Mouse (Mus musculus): Measurements from ENCODE around the gene Efnb3. TPM values are rescaled to one million over a fixed set of nuclear protein-coding genes. Genes with fewer than 3 reads are reported as not detected.

The Efnb3 gene
- polyA plus RNA-seq, 1 experiment from 2014 or later, result 7.3 TPM

- H3K36me3 ChIP-seq (ENCODE audit: control insufficient read depth, insufficient read depth, low read length), result no peaks in the 10 kb centered on the region
- peaks cover 5% of the 10 kb centered on the region; the same call in 1 of the 2 replicates for H3K27me3 ChIP-seq (ENCODE audit: control insufficient read depth, insufficient read depth, low read length)
- H3K9ac ChIP-seq (ENCODE audit: low read length), result no peak overlapping the region
- no peak for ATAC-seq (ENCODE audit: insufficient read depth, low FRiP score)
- H3K9me3 ChIP-seq (replicated peaks; ENCODE audit: control insufficient read depth, low read length), result no peaks in the 10 kb centered on the region
- H3K4me2 ChIP-seq (ENCODE audit: low read depth, low read length), result no peak overlapping the region
- 79% methylated on average over 8 of the region's 8 CpGs for WGBS
- no peak overlapping the region for H3K4me3 ChIP-seq (replicated peaks; ENCODE audit: low read length)
- no peak overlapping the region for H3K27ac ChIP-seq (ENCODE audit: low read length)
- H3K4me1 ChIP-seq (ENCODE audit: control insufficient read depth, insufficient read depth, low read length), result peaks cover 41% of the 10 kb centered on the region
These were observed 43.5 kb upstream of the Efnb3 start for GRCm38 (mm10) chr11:69603516-69603915.

- Histone ChIP-seq H3K4me1 (ENCODE audit: control insufficient read depth, insufficient read depth, low read length) (peaks cover 41% of the 10 kb centered on the region), H3K27ac (ENCODE audit: low read length) (no peak overlapping the region), H3K27me3 (ENCODE audit: control insufficient read depth, insufficient read depth, low read length) (peaks cover 5% of the 10 kb centered on the region; the same call in 1 of the 2 replicates), H3K9me3 (replicated peaks; ENCODE audit: control insufficient read depth, low read length) (no peaks in the 10 kb centered on the region), H3K9ac (ENCODE audit: low read length) (no peak overlapping the region), H3K4me3 (replicated peaks; ENCODE audit: low read length) (no peak overlapping the region), H3K4me2 (ENCODE audit: low read depth, low read length) (no peak overlapping the region), H3K36me3 (ENCODE audit: control insufficient read depth, insufficient read depth, low read length) (no peaks in the 10 kb centered on the region)
- 51% methylated on average over 3 of the region's 3 CpGs for WGBS
- ATAC-seq (ENCODE audit: insufficient read depth, low FRiP score), result no peak
These were observed 41.8 kb upstream of the Efnb3 start for GRCm38 (mm10) chr11:69601768-69602167.

GRCm38 (mm10) chr11:69600098-69600497 lies 40.1 kb upstream of the Efnb3 start:
- H3K4me1 ChIP-seq (ENCODE audit: control insufficient read depth, insufficient read depth, low read length), result peaks cover 34% of the 10 kb centered on the region
- H3K36me3 ChIP-seq (ENCODE audit: control insufficient read depth, insufficient read depth, low read length), result no peaks in the 10 kb centered on the region
- peaks cover 5% of the 10 kb centered on the region; the same call in 1 of the 2 replicates for H3K27me3 ChIP-seq (ENCODE audit: control insufficient read depth, insufficient read depth, low read length)
- peak overlapping the region; percentile 54 for H3K27ac ChIP-seq (ENCODE audit: low read length)
- H3K9me3 ChIP-seq (replicated peaks; ENCODE audit: control insufficient read depth, low read length), result no peaks in the 10 kb centered on the region
- no peak overlapping the region for H3K9ac ChIP-seq (ENCODE audit: low read length)
- H3K4me2 ChIP-seq (ENCODE audit: low read depth, low read length), result peak overlapping the region; percentile 20; the same call in 1 of the 2 replicates
- peak; percentile 67; the same call in 1 of the 2 replicates for ATAC-seq (ENCODE audit: insufficient read depth, low FRiP score)
- WGBS, result 14% methylated on average over 6 of the region's 6 CpGs
- H3K4me3 ChIP-seq (replicated peaks; ENCODE audit: low read length), result no peak overlapping the region

GRCm38 (mm10) chr11:69599436-69599835 lies 39.4 kb upstream of the Efnb3 start:
- 11% methylated on average over 9 of the region's 9 CpGs for WGBS
- H3K27ac ChIP-seq (ENCODE audit: low read length), result no peak overlapping the region
- H3K4me3 ChIP-seq (replicated peaks; ENCODE audit: low read length), result no peak overlapping the region
- no peaks in the 10 kb centered on the region for H3K9me3 ChIP-seq (replicated peaks; ENCODE audit: control insufficient read depth, low read length)
- H3K4me2 ChIP-seq (ENCODE audit: low read depth, low read length), result peak overlapping the region; percentile 20; the same call in 1 of the 2 replicates
- H3K27me3 ChIP-seq (ENCODE audit: control insufficient read depth, insufficient read depth, low read length), result peaks cover 4% of the 10 kb centered on the region; the same call in 1 of the 2 replicates
- no peaks in the 10 kb centered on the region for H3K36me3 ChIP-seq (ENCODE audit: control insufficient read depth, insufficient read depth, low read length)
- no peak for ATAC-seq (ENCODE audit: insufficient read depth, low FRiP score)
- peaks cover 29% of the 10 kb centered on the region for H3K4me1 ChIP-seq (ENCODE audit: control insufficient read depth, insufficient read depth, low read length)
- H3K9ac ChIP-seq (ENCODE audit: low read length), result no peak overlapping the region

GRCm38 (mm10) chr11:69594853-69595252 lies 34.8 kb upstream of the Efnb3 start:
- no peak overlapping the region for H3K4me2 ChIP-seq (ENCODE audit: low read depth, low read length)
- no peak for ATAC-seq (ENCODE audit: insufficient read depth, low FRiP score)
- H3K27me3 ChIP-seq (ENCODE audit: control insufficient read depth, insufficient read depth, low read length), result no peaks in the 10 kb centered on the region
- no peak overlapping the region for H3K4me3 ChIP-seq (replicated peaks; ENCODE audit: low read length)
- H3K36me3 ChIP-seq (ENCODE audit: control insufficient read depth, insufficient read depth, low read length), result peaks cover 3% of the 10 kb centered on the region; the same call in 1 of the 2 replicates
- WGBS, result 93% methylated on average over 6 of the region's 6 CpGs
- H3K9me3 ChIP-seq (replicated peaks; ENCODE audit: control insufficient read depth, low read length), result no peaks in the 10 kb centered on the region
- H3K27ac ChIP-seq (ENCODE audit: low read length), result no peak overlapping the region
- H3K4me1 ChIP-seq (ENCODE audit: control insufficient read depth, insufficient read depth, low read length), result peaks cover 3% of the 10 kb centered on the region; the same call in 1 of the 2 replicates
- H3K9ac ChIP-seq (ENCODE audit: low read length), result no peak overlapping the region

GRCm38 (mm10) chr11:69592799-69593198 lies 32.8 kb upstream of the Efnb3 start:
- 82% methylated on average over 4 of the region's 4 CpGs for WGBS
- Histone ChIP-seq H3K27ac (ENCODE audit: low read length) (no peak overlapping the region), H3K4me2 (ENCODE audit: low read depth, low read length) (no peak overlapping the region), H3K36me3 (ENCODE audit: control insufficient read depth, insufficient read depth, low read length) (peaks cover 8% of the 10 kb centered on the region; the same call in 1 of the 2 replicates), H3K9ac (ENCODE audit: low read length) (no peak overlapping the region), H3K4me3 (replicated peaks; ENCODE audit: low read length) (no peak overlapping the region), H3K9me3 (replicated peaks; ENCODE audit: control insufficient read depth, low read length) (no peaks in the 10 kb centered on the region), H3K4me1 (ENCODE audit: control insufficient read depth, insufficient read depth, low read length) (no peaks in the 10 kb centered on the region), H3K27me3 (ENCODE audit: control insufficient read depth, insufficient read depth, low read length) (no peaks in the 10 kb centered on the region)
- ATAC-seq (ENCODE audit: insufficient read depth, low FRiP score), result no peak

GRCm38 (mm10) chr11:69591899-69592637 lies 32.1 kb upstream of the Efnb3 start:
- Histone ChIP-seq H3K4me3 (replicated peaks; ENCODE audit: low read length) (no peak overlapping the region), H3K36me3 (ENCODE audit: control insufficient read depth, insufficient read depth, low read length) (peaks cover 8% of the 10 kb centered on the region; the same call in 1 of the 2 replicates), H3K9ac (ENCODE audit: low read length) (no peak overlapping the region; the same call in 1 of the 2 replicates), H3K9me3 (replicated peaks; ENCODE audit: control insufficient read depth, low read length) (no peaks in the 10 kb centered on the region), H3K4me2 (ENCODE audit: low read depth, low read length) (no peak overlapping the region), H3K27me3 (ENCODE audit: control insufficient read depth, insufficient read depth, low read length) (no peaks in the 10 kb centered on the region), H3K27ac (ENCODE audit: low read length) (no peak overlapping the region), H3K4me1 (ENCODE audit: control insufficient read depth, insufficient read depth, low read length) (no peaks in the 10 kb centered on the region)
- no peak for ATAC-seq (ENCODE audit: insufficient read depth, low FRiP score)
- 73% methylated on average over 7 of the region's 7 CpGs for WGBS

GRCm38 (mm10) chr11:69591424-69591823 lies 31.4 kb upstream of the Efnb3 start:
- Histone ChIP-seq H3K36me3 (ENCODE audit: control insufficient read depth, insufficient read depth, low read length) (peaks cover 12% of the 10 kb centered on the region; the same call in 1 of the 2 replicates), H3K27me3 (ENCODE audit: control insufficient read depth, insufficient read depth, low read length) (no peaks in the 10 kb centered on the region), H3K4me1 (ENCODE audit: control insufficient read depth, insufficient read depth, low read length) (no peaks in the 10 kb centered on the region), H3K27ac (ENCODE audit: low read length) (no peak overlapping the region), H3K4me2 (ENCODE audit: low read depth, low read length) (no peak overlapping the region), H3K9ac (ENCODE audit: low read length) (no peak overlapping the region), H3K9me3 (replicated peaks; ENCODE audit: control insufficient read depth, low read length) (no peaks in the 10 kb centered on the region), H3K4me3 (replicated peaks; ENCODE audit: low read length) (no peak overlapping the region)
- 79% methylated on average over 3 of the region's 3 CpGs for WGBS
- no peak for ATAC-seq (ENCODE audit: insufficient read depth, low FRiP score)

- Histone ChIP-seq H3K4me2 (ENCODE audit: low read depth, low read length) (no peak overlapping the region), H3K4me3 (replicated peaks; ENCODE audit: low read length) (no peak overlapping the region), H3K9me3 (replicated peaks; ENCODE audit: control insufficient read depth, low read length) (no peaks in the 10 kb centered on the region), H3K4me1 (ENCODE audit: control insufficient read depth, insufficient read depth, low read length) (no peaks in the 10 kb centered on the region), H3K27me3 (ENCODE audit: control insufficient read depth, insufficient read depth, low read length) (no peaks in the 10 kb centered on the region), H3K9ac (ENCODE audit: low read length) (no peak overlapping the region), H3K27ac (ENCODE audit: low read length) (no peak overlapping the region), H3K36me3 (ENCODE audit: control insufficient read depth, insufficient read depth, low read length) (peaks cover 12% of the 10 kb centered on the region; the same call in 1 of the 2 replicates)
- WGBS, result 89% methylated on average over 8 of the region's 8 CpGs
- no peak for ATAC-seq (ENCODE audit: insufficient read depth, low FRiP score)
These were observed 30.6 kb upstream of the Efnb3 start for GRCm38 (mm10) chr11:69590622-69591021.
